20 mouse cellular contexts compared by ENCODE assay signal in the genomic region with DNA sequence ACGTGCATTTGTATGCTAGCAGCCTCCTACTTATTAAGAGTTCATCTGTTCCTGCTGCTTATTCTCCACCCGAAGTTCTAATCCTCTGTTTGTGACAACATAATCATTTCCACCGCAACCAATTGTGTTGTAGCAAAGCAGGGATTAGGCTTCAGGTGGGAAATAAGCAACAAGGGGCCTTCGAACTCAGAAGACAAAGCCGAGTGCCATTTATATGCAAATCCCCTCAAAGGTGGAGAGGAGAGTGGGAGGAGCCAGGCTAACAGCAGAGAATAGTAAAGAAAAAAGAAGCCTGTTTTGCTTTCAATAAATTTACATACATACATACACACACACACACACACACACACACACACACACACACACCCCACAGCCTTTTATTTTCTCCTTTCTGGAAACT.
DNase-seq lines count a peak whose midpoint lies in the region; ATAC-seq lines count a peak whose summit lies in the region.
"Had no signal": no experiment of that assay in that cellular context is flagged by ENCODE, and none has a peak within 500 bp of the region (broad histone marks: within the 10 kb centered on the region; RNA-seq: fewer than 3 reads in every experiment).

No protein-coding gene starts in this region.

- no peaks in the 10 kb centered on the region for H3K27me3 ChIP-seq in neural tube, embryonic 11.5 days (ENCODE audit: control insufficient read depth, insufficient read depth, low read length)
- H3K27me3 ChIP-seq in forebrain, embryonic 14.5 days (replicated peaks; ENCODE audit: control insufficient read depth, insufficient read depth, low read length), result no peaks in the 10 kb centered on the region
- no peaks in the 10 kb centered on the region for H3K27me3 ChIP-seq in midbrain, embryonic 15.5 days (replicated peaks)
- H3K27me3 ChIP-seq: heart, embryonic 13.5 days had no signal

- WGBS in neural tube, embryonic 11.5 days, result 29% methylated on average over 5 of the region's 5 CpGs
- WGBS in forebrain, embryonic 14.5 days, result 2% methylated on average over 5 of the region's 5 CpGs
- 8% methylated on average over 5 of the region's 5 CpGs for WGBS in midbrain, embryonic 15.5 days

- no peaks in the 10 kb centered on the region for H3K36me3 ChIP-seq in neural tube, embryonic 11.5 days (ENCODE audit: control insufficient read depth, insufficient read depth, low read length)
- H3K36me3 ChIP-seq in forebrain, embryonic 14.5 days (ENCODE audit: control insufficient read depth, insufficient read depth, low read length), result no peaks in the 10 kb centered on the region
- no peaks in the 10 kb centered on the region for H3K36me3 ChIP-seq in midbrain, embryonic 15.5 days (replicated peaks)
- H3K36me3 ChIP-seq: heart, embryonic 13.5 days; limb, embryonic 10.5 days had no signal

- no peak overlapping the region for H3K27ac ChIP-seq in neural tube, embryonic 11.5 days (ENCODE audit: low read depth, low read length)
- H3K27ac ChIP-seq in forebrain, embryonic 14.5 days (ENCODE audit: low read depth, low read length), result no peak overlapping the region
- H3K27ac ChIP-seq in midbrain, embryonic 15.5 days, result no peak overlapping the region
- H3K27ac ChIP-seq: heart, embryonic 13.5 days; limb, embryonic 10.5 days had no signal

- H3K4me2 ChIP-seq in neural tube, embryonic 11.5 days (ENCODE audit: low read depth), result no peak overlapping the region
- no peak overlapping the region for H3K4me2 ChIP-seq in forebrain, embryonic 14.5 days (ENCODE audit: low read length)
- no peak overlapping the region for H3K4me2 ChIP-seq in midbrain, embryonic 15.5 days
- H3K4me2 ChIP-seq: heart, embryonic 13.5 days had no signal

- ATAC-seq in neural tube, embryonic 11.5 days (ENCODE audit: insufficient read depth, low FRiP score, low TSS enrichment), result peak; percentile 48; the same call in 1 of the 2 replicates
- peak; percentile 54 for ATAC-seq in forebrain, embryonic 14.5 days
- peak; percentile 73 for ATAC-seq in midbrain, embryonic 15.5 days (replicated peaks)
- ATAC-seq: inflammation-experienced regulatory T-cells, adult 6 months; liver, postnatal 0 days had no signal

- peak; percentile 28 for DNase-seq in embryo, embryonic 11 days
- no peak for DNase-seq in embryo, embryonic 10 days (ENCODE audit: low spot score)
- DNase-seq in neural tube, embryonic 11.5 days (ENCODE audit: low spot score), result no peak
- no peak for DNase-seq in neural tube, embryonic 10.5 days (ENCODE audit: extremely low spot score, low spot score)
- DNase-seq in forebrain, embryonic 14.5 days (ENCODE audit: low spot score), result peak; percentile 44
- DNase-seq in right cerebral cortex, adult 18-20 months, result no peak
- no peak for DNase-seq in testis, postnatal 10 days (ENCODE audit: low spot score)
- DNase-seq: cerebellum, adult 11 months; cerebellum, postnatal 10 days; gastrocnemius, postnatal 14 days; heart, adult 18-20 months; kidney, adult 8-10 months; kidney, postnatal 25 days; liver, postnatal 0 days; lung, postnatal 10 days; thymus, postnatal 14 days had no signal

- no peaks in the 10 kb centered on the region for H3K9me3 ChIP-seq in neural tube, embryonic 11.5 days (ENCODE audit: control insufficient read depth, low read length)
- no peaks in the 10 kb centered on the region for H3K9me3 ChIP-seq in forebrain, embryonic 14.5 days (replicated peaks; ENCODE audit: control insufficient read depth, low read length)
- H3K9me3 ChIP-seq in midbrain, embryonic 15.5 days, result no peaks in the 10 kb centered on the region
- H3K9me3 ChIP-seq: heart, embryonic 13.5 days; limb, embryonic 10.5 days had no signal

- H3K4me1 ChIP-seq in neural tube, embryonic 11.5 days (ENCODE audit: control insufficient read depth, insufficient read depth, low read length), result no peaks in the 10 kb centered on the region
- H3K4me1 ChIP-seq in forebrain, embryonic 14.5 days (ENCODE audit: control insufficient read depth, insufficient read depth, low read length), result 0 out of 2 replicates have a peak, but pooled peaks cover 10% of the 10 kb centered on the region
- H3K4me1 ChIP-seq in midbrain, embryonic 15.5 days, result peaks cover 5% of the 10 kb centered on the region; the same call in 1 of the 2 replicates
- H3K4me1 ChIP-seq: heart, embryonic 13.5 days; limb, embryonic 10.5 days had no signal

- no peak overlapping the region for H3K9ac ChIP-seq in neural tube, embryonic 11.5 days (ENCODE audit: low read length)
- H3K9ac ChIP-seq in forebrain, embryonic 14.5 days (ENCODE audit: low read length), result no peak overlapping the region
- H3K9ac ChIP-seq in midbrain, embryonic 15.5 days, result no peak overlapping the region
- H3K9ac ChIP-seq: heart, embryonic 13.5 days; liver, postnatal 0 days had no signal

- no peak overlapping the region for H3K4me3 ChIP-seq in neural tube, embryonic 11.5 days (ENCODE audit: low read depth, low read length)
- no peak overlapping the region for H3K4me3 ChIP-seq in forebrain, embryonic 14.5 days (ENCODE audit: low read depth, low read length)
- no peak overlapping the region for H3K4me3 ChIP-seq in midbrain, embryonic 15.5 days
- H3K4me3 ChIP-seq: heart, embryonic 13.5 days; limb, embryonic 10.5 days had no signal

Comparison
In these comparisons a context has a peak if more than half of its experiments do, and no peak if none do; other contexts are left out.
1. DNase-seq: peak in embryo, embryonic 11 days (single experiment) and forebrain, embryonic 14.5 days (single experiment); none in embryo, embryonic 10 days (single experiment), neural tube, embryonic 11.5 days (single experiment), neural tube, embryonic 10.5 days (single experiment), right cerebral cortex, adult 18-20 months (single experiment) and testis, postnatal 10 days (single experiment).
2. Peak in every context shown above with its lines, with median percentiles within 50 percentile points of each other: ATAC-seq.